Mouse (Mus musculus): ENCODE data around the gene Wdr77.
"Not testable (repeated sequence)": the region's sequence is repeated elsewhere in the genome, so short reads cannot be mapped to it uniquely, and the experiment has no call there.

The Wdr77 gene

GRCm38 (mm10) chr3:105958974-105959580, at the start of gene Wdr77:
Gene Wdr77 (plus strand): TSS chr3:105959369.
- peak; percentile 94 for DNase-seq (ENCODE audit: low spot score)

DNA sequence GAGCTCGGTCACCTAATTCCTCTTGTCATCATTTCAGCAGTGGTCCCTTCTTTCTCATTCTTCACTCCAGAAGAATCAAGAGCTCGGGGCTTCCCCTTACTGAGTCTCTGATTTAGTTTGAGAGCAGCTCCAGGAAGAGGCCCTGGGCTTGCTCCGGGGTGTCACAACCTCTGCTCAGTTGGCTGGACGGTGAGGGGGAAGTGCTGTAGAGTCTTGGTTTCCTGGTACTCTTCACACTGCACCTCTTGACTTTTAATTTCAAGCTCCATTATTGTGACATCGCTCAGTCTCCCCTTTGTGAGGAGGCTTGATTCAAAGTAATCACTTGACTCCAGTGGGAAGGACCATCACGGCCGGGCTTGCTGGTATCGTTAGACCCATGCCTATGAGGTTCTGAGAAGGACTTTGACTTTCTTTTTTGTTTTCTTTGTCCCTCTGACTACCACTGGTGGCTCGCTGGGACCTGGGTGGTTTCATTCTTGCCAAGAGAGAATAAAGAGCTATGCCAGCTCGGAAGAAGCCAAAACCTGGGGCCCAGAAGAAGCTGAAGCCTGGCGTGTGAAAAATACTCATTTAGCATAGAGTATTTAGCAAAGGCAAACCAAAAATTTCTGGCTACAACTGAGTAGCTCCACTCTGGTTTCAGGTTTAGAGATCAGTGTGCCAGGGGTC, 48.5 kb upstream of the Wdr77 start:
- DNase-seq (ENCODE audit: low spot score) = no peak

DNA sequence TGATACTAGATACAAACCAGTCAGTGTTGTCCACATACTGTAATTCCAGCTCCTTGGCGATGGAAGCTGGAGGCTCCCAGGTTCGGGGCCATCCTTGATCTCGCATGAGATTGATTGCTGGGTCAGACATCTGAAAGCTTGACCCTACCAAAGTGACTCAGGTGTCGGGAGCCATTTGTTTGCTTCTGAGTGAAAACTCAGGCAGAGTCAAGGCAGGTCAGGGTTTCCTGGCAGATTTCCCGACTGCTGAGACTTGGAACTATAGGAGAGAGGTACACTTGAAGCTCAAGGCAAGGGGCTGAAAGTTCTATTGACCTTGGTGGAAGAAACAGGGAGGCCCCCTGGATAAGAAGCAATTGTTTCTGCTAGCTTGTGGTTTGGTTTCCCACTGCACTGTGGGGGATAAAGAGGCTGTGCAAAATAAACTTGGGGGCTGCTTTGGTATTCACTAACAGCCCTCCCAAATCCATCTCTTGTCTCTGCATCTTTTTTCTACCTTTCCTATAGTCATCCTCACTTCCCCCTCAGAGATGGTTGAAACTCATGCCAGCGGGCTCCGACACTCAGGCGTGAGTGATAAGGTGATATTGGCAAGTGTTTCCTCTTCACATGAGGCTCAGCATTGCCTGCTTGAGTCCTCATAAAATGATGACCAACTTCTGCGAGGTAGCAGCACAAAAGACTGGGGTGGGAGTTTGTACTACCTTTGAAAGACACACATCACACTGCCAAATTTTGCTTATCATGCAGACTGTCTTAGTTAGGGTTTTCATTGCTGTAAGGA, 46.9 kb upstream of the Wdr77 start:
- no peak for DNase-seq (ENCODE audit: low spot score)

DNA sequence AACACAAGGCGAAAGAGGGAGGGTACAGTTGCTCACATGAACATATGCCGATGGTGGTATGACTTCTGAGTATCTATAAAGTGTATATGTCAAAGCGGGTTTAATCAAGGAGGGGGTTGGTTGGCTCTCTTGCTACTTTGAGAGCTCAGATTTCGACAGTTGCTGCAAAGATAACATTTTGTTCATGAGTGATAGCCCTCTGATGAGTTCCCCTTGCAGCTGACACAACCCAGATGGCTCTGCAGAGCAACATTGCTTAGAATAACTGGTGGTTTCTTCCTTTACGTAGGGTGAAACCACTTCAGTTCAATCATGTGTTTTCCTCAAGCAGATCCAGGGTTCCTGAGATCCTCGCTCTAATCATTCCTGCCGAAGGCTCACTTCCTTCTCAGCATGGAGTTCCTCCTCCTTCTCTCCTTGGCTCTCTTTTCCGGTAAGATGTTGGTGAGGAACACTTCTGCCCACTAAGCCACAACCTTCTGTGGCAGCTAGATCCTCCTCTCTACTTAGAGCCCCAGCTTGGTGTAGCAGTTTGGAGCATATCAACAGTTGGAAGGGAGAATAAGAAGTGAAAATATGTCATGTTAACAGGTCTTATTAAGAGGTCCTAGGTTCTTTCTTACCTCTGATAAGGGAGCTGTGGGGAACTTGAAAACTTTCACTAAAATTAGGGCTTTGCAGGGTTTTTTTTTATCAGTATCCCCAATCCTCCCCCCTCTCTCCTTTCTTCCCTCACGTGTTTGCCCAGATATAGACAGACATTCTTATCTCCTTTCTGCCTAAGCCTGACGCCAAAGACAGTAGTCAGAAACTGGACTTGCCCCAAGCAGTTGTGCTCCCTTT, 45.1 kb upstream of the Wdr77 start:
- DNase-seq (ENCODE audit: low spot score) = no peak

DNA sequence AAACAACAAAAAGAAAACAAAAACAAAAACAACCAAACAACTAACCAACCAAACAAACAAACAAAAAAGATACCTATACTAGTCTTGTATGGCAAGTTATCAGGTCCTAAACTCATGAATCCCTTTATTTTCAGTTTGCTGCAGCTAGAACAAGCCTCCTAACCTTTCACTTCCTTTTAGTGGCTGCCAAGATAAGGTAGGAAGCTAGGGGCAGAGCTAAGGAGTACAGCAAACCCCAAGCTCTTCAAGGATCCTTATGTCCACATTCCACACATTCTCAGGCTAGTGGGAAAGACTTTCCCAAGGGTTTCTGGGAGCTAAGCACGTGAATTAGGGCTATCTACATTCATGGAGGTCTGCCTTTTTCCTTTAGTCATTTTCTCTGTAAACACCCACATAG, 43.9 kb upstream of the Wdr77 start:
- DNase-seq (ENCODE audit: low spot score) = no peak

- not testable (repeated sequence) for DNase-seq (ENCODE audit: low spot score)
Measured at GRCm38 (mm10) chr3:105916455-105916854, 42.7 kb upstream of the Wdr77 start.

GRCm38 (mm10) chr3:105917656-105918354, 41.4 kb upstream of the Wdr77 start:
- DNase-seq (ENCODE audit: low spot score) = no peak

GRCm38 (mm10) chr3:105918355-105918745, 40.8 kb upstream of the Wdr77 start:
- DNase-seq (ENCODE audit: low spot score) = no peak

- DNase-seq (ENCODE audit: low spot score) = not testable (repeated sequence)
Measured at GRCm38 (mm10) chr3:105920743-105921142, 38.4 kb upstream of the Wdr77 start.

DNA sequence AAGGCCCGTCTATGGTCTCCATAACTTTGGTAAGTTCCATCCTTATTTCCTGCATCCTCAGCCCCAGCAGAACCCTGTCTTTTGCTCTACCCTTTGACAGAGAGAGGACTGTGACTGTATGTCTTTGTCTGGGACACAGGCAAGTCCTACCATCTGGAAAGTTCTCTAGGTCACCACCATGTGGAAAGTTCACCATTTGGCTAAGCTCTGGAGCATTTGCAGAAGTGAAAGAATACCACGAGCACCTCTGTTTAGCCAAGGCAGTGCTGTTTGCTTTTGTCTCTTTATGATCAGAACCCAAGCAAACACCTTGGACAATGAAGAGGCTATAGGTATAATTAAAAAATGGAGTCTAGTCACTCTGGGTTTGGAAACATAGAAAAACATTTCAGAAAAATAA, 37.2 kb upstream of the Wdr77 start:
- DNase-seq (ENCODE audit: low spot score) = no peak

- no peak for DNase-seq (ENCODE audit: low spot score)
Measured at GRCm38 (mm10) chr3:105924616-105925015, 34.6 kb upstream of the Wdr77 start.

DNA sequence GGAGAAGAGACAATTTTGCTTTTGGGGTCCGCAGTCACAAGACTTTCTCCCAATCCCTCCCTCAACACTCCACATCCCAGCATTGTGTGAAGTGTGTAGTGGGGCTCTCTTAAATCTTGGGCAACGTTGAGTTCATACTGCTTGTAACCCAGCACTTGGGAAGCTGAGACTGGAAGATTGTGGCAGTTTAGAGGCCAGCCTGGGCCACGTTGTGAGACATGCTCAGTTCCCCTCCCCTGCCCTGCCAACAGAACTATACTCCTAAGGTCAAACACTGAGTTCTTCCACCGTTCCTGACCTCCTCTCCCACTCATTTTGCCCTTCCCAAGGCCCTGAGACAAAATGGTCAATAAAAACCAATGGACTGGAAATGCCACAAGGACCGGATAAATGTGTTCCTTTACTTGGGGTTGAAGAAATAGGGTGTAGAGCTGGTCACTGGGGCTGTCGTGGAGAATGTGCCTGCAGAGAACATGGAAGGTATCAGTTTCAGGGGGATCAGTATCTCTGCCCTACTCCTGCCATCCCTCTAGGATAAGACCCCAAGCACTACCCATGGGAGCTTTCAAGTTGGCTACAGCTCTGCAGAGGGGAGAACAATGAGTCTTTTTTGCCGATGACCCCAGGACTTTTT, 31.5 kb upstream of the Wdr77 start:
- no peak for DNase-seq (ENCODE audit: low spot score)

GRCm38 (mm10) chr3:105928195-105928569, 31.0 kb upstream of the Wdr77 start:
- no peak for DNase-seq (ENCODE audit: low spot score)

- DNase-seq (ENCODE audit: low spot score) = no peak
Measured at GRCm38 (mm10) chr3:105928781-105929180, 30.4 kb upstream of the Wdr77 start.

DNA sequence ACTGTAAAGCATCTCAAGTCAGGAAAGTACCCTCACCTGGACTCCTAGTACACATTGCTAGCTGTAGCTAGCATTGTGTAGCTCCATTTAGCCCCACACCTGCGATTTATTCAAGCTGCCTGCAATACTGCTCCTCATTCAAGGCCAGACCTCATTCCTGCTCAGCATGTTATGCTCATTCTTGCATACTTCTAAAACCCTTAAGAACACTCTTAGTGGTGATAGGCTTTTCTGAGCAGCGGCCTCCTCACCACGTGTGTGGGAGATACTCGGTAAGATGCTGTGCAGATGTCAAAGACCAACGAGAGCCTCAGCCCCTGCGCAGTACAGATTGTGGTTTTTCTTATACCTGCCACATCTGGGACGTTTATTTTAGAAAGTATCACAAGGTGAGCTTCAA, 29.3 kb upstream of the Wdr77 start:
- DNase-seq (ENCODE audit: low spot score) = no peak

GRCm38 (mm10) chr3:105931095-105931494, 28.1 kb upstream of the Wdr77 start:
- no peak for DNase-seq (ENCODE audit: low spot score)

DNA sequence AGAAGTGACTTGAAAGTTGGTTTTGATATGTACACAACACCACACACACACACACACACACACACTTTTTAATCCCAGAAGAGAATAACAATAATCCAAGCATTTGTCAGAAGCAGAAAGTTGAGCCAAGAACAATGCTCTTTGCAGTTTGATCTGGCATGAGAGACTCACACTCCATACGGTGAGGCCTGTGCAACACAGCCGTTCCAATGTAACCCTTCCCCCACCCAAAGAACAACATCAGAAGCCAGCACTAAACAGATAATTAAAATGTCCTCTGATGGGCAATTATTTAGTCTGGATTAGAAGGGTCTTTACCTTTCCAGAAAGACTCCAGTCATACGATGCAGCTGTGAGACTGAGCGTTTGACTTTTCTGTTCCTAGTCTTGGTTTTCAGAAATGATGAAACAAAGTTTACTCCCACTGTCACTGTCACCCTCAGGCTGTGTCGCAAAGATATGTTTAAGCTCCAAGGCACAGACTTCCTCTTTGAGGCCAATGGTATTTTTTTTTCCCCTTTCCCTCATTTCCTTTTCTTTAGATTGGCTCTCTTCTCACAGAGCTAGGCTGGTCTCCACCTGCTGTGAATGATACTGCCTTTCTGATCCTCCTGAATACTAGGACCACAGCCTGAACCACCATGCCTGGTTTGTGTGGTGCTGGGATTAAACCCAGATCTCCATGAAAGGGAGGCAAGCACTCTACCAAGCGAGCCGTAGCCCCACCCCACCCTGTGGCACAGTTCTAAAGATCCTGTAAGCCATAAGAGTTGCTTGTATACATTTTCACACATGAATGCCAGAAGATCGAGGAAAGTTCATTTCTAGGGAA, 26.7 kb upstream of the Wdr77 start, which contains the start of gene I830077J02Rik:
TSS of gene I830077J02Rik (minus strand) at position 425 of the 832 bp plus-strand sequence.
- DNase-seq (ENCODE audit: low spot score) = no peak

DNA sequence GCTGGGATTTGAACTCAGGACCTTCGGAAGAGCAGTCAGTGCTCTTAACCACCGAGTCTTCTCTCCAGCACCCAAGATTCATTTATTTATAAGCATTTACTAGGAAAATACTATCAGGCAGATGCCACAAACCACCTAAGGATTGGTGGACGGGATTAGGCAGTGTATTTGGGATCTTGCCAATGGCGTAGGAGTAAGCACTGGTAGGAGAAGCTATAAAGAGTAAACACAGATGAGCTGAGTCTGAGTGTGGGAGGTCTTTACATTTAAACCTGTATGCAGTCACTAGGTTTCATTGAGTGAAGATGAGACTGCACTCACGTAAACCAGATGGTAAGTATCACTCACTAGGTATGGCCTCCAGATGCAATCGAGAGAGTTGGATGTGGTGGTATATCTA, 25.2 kb upstream of the Wdr77 start:
- no peak for DNase-seq (ENCODE audit: low spot score)

DNA sequence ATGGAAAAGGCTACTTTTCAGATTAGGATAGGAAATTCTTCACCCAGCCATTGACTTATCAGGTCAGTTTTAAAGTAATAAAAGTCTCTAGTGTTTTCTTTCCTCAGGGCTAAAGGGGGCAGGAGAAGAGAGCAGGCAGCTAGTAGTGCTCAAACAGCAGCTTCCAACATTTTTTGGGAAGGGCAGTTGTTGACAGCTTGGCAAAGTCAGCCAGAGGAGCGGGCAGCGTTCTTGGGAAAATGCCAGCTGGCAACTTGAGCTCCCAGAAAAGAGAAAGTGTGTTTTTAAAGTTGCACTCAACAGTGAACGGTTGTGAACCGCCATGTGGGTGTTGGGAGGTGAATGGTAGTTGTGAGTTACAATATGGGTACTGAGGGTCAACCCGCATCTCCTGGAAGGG, 24.1 kb upstream of the Wdr77 start:
- no peak for DNase-seq (ENCODE audit: low spot score)

DNA sequence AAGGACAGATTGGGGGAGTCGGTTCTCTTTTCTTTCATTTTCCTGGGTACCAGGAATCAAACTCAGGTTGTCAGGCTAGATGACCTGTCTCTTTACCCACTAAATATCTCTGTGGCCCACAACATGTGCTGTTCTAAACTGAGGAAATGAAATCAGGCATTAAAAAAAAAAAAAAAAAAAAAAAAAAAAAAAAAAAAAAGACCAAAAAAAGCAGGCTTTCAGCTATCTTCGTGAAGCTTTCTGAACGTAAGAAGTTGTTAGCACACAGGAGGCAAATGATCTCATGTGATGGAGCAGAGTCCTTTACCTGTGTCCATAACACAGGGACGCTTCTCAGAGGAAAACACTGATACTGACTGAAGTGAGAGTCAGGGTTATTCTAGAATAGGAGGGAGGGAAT, 23.1 kb upstream of the Wdr77 start:
- DNase-seq (ENCODE audit: low spot score) = no peak
